Mouse (Mus musculus): ENCODE results near the gene Skp2. TPM values are rescaled to one million over a fixed set of nuclear protein-coding genes. Genes with fewer than 3 reads are reported as not detected.

Skp2 gene
- polyA plus RNA-seq, 1 experiment from 2014 or later, result 17.2 TPM

DNA sequence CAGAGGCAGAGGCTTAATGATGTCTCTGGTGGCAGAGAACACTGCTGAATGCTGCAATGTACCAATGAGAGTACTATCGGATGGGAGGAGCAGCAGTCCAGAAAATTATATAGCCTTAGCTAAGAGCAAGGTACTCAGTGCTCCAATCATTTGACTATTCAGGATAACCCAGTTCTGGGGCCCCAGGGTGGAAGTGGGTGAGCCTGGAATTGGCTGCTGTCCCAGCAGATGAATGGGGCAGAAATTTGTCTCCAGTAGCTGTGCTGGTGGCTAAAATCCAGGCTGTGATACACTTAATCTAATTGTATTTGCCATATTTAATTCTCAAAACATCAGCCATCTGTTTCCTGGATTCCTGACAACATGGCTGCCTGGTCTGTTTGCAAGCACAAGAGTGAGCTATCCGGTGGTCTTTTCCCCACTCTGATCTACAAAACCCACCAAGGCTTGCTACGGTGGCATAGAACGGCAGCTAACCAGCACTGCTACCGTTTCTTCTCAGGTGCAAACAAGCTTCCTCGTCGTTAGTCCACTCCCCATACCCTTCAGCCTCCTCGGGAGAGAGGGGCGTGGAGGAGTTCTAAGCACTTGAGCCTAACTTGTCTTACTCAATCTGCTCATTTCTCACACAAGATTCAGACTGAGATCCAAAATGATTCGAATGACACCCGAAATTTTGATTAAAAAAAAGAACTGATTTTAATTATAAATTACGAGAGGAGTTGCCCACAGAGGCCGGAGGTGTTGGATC lies 22.4 kb downstream of the Skp2 start:
- Histone ChIP-seq H3K9me3 (replicated peaks) (no peaks in the 10 kb centered on the region), H3K4me3 (replicated peaks) (no peak overlapping the region), H3K4me2 (no peak overlapping the region), H3K27ac (replicated peaks) (no peak overlapping the region; the same call in 1 of the 2 replicates), H3K4me1 (peaks cover 25% of the 10 kb centered on the region), H3K27me3 (replicated peaks) (no peaks in the 10 kb centered on the region), H3K9ac (replicated peaks) (no peak overlapping the region), H3K36me3 (peaks cover 34% of the 10 kb centered on the region)
- ATAC-seq (ENCODE audit: low FRiP score), result no peak
- 84% methylated on average over 13 of the region's 13 CpGs for WGBS

DNA sequence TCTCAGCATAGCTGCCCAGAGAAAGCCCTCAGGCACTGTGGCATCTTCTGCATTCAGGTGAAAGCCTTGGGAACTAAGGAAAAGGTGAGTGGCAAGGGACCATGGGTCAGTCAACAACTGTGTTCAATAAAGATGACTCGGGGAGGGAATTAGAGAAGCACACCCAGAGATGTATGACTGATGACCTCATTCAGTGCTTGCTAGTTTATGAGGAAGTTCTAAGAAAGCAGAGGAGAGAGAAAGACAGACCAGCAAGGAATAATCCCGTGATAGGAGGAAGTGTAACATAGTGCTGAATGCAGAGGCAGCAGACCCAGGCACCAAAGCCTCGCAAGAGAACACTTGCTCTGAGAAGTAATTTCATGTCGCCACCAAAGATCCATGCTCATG lies 23.7 kb downstream of the Skp2 start:
- ATAC-seq (ENCODE audit: low FRiP score), result no peak
- 0 out of 2 replicates have a peak overlapping the region, but pooled peaks have one; percentile 13 for H3K27ac ChIP-seq (replicated peaks)
- peaks cover 20% of the 10 kb centered on the region for H3K4me1 ChIP-seq
- H3K9ac ChIP-seq (replicated peaks), result no peak overlapping the region
- H3K4me2 ChIP-seq, result no peak overlapping the region
- H3K27me3 ChIP-seq (replicated peaks), result no peaks in the 10 kb centered on the region
- 89% methylated on average over 4 of the region's 4 CpGs for WGBS
- no peaks in the 10 kb centered on the region for H3K9me3 ChIP-seq (replicated peaks)
- H3K36me3 ChIP-seq, result peaks cover 36% of the 10 kb centered on the region
- H3K4me3 ChIP-seq (replicated peaks), result no peak overlapping the region

DNA sequence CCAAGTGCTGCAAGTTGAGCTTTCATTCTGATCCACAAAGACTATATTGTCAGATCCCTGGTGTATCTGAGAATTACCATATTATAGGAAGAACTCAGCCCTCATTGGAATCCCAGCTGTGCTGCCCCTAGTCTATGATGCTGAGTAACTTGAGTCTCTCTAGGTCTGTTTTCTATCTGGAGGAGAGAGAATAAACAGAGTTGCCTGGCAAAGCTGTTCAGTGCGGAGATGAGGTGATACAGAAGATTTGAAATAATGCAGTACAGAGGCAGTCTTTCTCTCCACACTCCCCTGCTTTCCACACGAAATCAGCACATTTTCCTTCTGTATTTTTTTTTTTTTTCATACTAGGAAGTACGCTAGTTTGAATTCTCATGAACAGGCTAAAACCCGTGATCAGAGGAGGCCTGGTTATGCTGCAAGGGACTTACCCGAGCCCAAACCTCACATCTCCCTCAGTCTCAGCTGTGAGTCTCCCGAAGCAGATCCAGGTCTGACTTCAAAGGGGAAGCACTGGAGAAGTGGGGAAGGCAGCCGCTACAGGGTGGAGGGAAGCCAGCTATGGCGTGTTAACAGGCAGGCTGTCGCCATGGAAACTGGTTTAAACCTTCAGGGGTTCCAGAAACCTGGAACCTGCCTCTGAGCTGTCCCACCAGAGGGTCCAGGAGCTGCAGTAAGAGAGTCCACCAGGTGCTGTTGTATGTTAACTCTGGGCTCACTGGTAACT lies 24.3 kb downstream of the Skp2 start:
- 80% methylated on average over 9 of the region's 9 CpGs for WGBS
- H3K9ac ChIP-seq (replicated peaks), result no peak overlapping the region
- peaks cover 33% of the 10 kb centered on the region for H3K36me3 ChIP-seq
- H3K27me3 ChIP-seq (replicated peaks), result no peaks in the 10 kb centered on the region
- H3K4me3 ChIP-seq (replicated peaks), result no peak overlapping the region
- H3K4me1 ChIP-seq, result peaks cover 20% of the 10 kb centered on the region
- no peak for ATAC-seq (ENCODE audit: low FRiP score)
- 0 out of 2 replicates have a peak overlapping the region, but pooled peaks have one; percentile 13 for H3K27ac ChIP-seq (replicated peaks)
- H3K9me3 ChIP-seq (replicated peaks), result no peaks in the 10 kb centered on the region
- no peak overlapping the region for H3K4me2 ChIP-seq

DNA sequence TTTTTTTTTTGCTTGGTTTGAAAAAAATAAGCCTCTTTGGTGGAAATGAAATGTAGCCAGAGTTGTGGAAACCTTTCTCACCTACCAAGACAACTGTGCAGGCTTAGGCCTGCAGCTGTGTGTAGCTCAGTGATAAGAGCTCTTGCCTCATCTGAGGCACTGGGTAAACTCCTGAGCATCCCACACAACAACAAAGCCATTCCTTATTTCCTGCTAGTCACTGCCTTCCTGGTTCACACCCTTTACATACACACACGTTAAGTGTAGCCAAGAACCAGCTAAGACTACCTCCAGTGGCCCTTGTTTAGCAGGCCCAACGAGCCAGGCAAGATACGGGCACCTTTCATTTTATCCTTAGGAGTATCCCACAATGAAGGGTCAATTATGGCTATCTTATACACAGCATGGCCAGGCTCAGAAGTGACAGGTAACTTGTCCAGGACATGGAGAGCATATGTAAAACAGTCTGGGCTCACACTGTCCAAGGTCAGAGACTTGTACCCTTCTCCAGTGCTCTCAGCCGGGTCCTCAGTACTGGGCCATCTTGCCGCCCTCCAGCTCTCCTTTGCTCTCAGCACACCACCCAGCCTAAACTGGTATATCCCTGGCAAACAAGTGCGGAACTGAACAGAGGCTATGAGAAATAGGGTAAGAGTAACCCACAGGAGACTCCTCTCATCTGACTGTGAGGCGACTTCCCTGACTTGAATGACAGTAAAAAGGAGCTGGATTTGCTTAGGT lies 28.0 kb downstream of the Skp2 start:
- H3K4me2 ChIP-seq, result no peak overlapping the region
- H3K36me3 ChIP-seq, result peaks cover 53% of the 10 kb centered on the region
- 0 out of 2 replicates have a peak, but pooled peaks cover 7% of the 10 kb centered on the region for H3K4me1 ChIP-seq
- no peak overlapping the region for H3K9ac ChIP-seq (replicated peaks)
- H3K9me3 ChIP-seq (replicated peaks), result no peaks in the 10 kb centered on the region
- 94% methylated on average over 7 of the region's 7 CpGs for WGBS
- ATAC-seq (ENCODE audit: low FRiP score), result no peak
- no peak overlapping the region for H3K4me3 ChIP-seq (replicated peaks)
- H3K27ac ChIP-seq (replicated peaks), result no peak overlapping the region
- no peaks in the 10 kb centered on the region for H3K27me3 ChIP-seq (replicated peaks)

DNA sequence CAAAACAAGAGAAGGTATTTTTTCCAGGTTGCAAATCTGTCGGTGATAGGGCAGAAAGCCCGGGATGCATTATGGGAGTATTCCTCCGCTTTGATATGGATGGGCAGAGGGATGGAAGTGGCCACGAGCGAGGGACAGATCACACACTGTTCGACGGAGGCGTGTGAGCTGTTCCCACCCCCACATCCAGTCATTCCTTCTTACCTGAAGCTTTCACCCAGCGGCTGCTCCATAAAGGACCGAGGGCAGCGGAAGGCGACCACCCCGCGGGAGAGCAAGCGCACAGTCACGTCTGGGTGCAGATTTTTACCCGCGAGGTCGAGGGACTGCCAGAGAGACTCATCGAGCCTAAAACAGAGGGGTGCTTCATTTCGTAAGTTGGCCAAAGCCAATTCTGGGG lies 30.4 kb downstream of the Skp2 start:
- Histone ChIP-seq H3K4me1 (no peaks in the 10 kb centered on the region), H3K4me2 (no peak overlapping the region), H3K9me3 (replicated peaks) (no peaks in the 10 kb centered on the region), H3K27me3 (replicated peaks) (no peaks in the 10 kb centered on the region), H3K9ac (replicated peaks) (no peak overlapping the region), H3K36me3 (peaks cover 65% of the 10 kb centered on the region), H3K4me3 (replicated peaks) (no peak overlapping the region), H3K27ac (replicated peaks) (no peak overlapping the region)
- 94% methylated on average over 21 of the region's 21 CpGs for WGBS
- no peak for ATAC-seq (ENCODE audit: low FRiP score)

DNA sequence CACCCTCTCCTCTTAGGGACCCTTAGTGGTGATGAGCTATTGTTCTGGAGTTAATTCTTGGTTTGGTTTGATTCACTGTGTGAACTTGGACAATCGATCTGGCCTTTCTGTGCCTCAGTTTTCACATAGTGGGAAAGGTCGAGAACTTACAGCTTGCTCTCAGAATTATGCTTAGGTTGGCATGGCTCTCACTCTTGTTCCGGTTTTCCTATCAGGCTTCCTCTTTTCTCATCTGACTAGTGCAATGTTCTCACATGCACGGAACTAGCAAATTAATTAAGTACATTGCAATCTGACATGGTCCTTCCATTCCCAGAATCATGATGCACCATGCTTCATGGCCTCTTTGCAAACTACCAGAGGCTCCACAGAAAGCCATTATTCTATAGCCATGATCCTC lies 32.2 kb downstream of the Skp2 start:
- Histone ChIP-seq H3K4me1 (no peaks in the 10 kb centered on the region), H3K9me3 (replicated peaks) (no peaks in the 10 kb centered on the region), H3K27me3 (replicated peaks) (no peaks in the 10 kb centered on the region), H3K27ac (replicated peaks) (no peak overlapping the region), H3K4me2 (no peak overlapping the region), H3K4me3 (replicated peaks) (no peak overlapping the region), H3K9ac (replicated peaks) (no peak overlapping the region), H3K36me3 (peaks cover 65% of the 10 kb centered on the region)
- 94% methylated on average over 4 of the region's 4 CpGs for WGBS
- no peak for ATAC-seq (ENCODE audit: low FRiP score)

DNA sequence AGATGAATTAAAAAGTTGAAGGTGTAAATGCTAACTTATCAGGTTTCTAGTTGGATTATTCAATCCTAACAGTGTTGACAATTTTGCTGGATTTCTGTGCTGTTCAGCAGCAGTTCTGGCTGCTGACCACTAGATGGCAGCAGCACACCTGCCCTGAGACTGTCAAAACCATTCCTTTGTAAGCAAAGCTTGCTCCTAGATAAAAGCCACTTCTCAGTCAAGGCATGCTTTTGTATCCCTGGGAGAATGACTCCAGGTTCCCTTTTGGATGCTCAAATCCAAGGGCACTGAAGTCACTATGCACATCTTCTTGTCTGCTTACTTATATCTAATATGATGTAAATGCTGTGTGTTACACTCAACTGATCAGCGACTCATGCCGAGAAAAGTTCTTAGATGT lies 35.1 kb downstream of the Skp2 start:
- Histone ChIP-seq H3K36me3 (peaks cover 73% of the 10 kb centered on the region), H3K4me3 (replicated peaks) (no peak overlapping the region), H3K4me1 (no peaks in the 10 kb centered on the region), H3K4me2 (no peak overlapping the region), H3K9me3 (replicated peaks) (no peaks in the 10 kb centered on the region), H3K27me3 (replicated peaks) (no peaks in the 10 kb centered on the region), H3K9ac (replicated peaks) (no peak overlapping the region), H3K27ac (replicated peaks) (no peak overlapping the region)
- WGBS, result 92% methylated on average over 2 of the region's 2 CpGs
- peak; percentile 73 for ATAC-seq (ENCODE audit: low FRiP score)

DNA sequence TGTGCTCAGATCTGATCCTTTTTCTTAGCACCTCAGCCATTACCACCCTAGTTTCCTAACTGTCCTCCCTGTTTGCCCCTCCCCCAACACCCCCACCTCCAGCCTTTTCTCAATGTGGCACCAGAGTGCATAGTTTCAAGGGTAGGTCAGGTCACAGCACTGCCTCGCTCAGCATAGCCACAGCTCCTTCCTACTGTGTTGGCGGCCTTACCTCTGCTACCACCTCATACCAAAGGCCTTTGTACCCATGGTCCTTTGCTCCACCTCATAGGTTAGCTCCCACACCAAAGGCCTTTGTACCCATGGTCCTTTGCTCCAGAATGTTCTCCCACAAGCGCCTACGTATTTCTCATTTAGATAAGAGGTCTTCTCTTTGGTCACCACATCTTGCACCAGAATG lies 36.4 kb downstream of the Skp2 start:
- H3K27ac ChIP-seq (replicated peaks), result no peak overlapping the region
- no peak overlapping the region for H3K4me3 ChIP-seq (replicated peaks)
- H3K9me3 ChIP-seq (replicated peaks), result no peaks in the 10 kb centered on the region
- H3K9ac ChIP-seq (replicated peaks), result no peak overlapping the region
- WGBS, result 96% methylated on average over 4 of the region's 4 CpGs
- no peaks in the 10 kb centered on the region for H3K4me1 ChIP-seq
- no peak overlapping the region for H3K4me2 ChIP-seq
- ATAC-seq (ENCODE audit: low FRiP score), result no peak
- H3K27me3 ChIP-seq (replicated peaks), result no peaks in the 10 kb centered on the region
- H3K36me3 ChIP-seq, result peaks cover 74% of the 10 kb centered on the region

DNA sequence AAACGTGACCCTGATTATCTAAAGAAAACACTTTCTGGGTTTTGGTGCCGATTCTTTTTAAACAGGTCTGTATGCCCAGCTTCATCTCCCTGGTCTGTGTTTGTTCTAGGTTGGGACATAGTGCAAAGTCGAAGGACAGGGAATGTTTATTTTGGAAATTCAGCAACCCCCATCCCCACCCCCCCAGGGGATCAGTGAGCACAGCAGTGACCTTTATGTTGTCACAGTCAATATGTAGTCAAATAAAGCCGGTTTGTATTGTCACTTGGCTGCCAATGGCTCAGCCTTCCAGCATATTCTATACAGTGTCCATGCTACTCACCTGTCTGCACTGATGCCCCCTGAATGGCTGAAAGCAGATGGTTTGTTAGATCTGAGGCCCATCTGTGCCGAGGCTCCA lies 40.6 kb downstream of the Skp2 start:
- no peaks in the 10 kb centered on the region for H3K27me3 ChIP-seq (replicated peaks)
- no peak overlapping the region for H3K4me2 ChIP-seq
- H3K4me1 ChIP-seq, result no peaks in the 10 kb centered on the region
- H3K9me3 ChIP-seq (replicated peaks), result no peaks in the 10 kb centered on the region
- H3K4me3 ChIP-seq (replicated peaks), result no peak overlapping the region
- H3K27ac ChIP-seq (replicated peaks), result no peak overlapping the region
- ATAC-seq (ENCODE audit: low FRiP score), result no peak
- 86% methylated on average over 5 of the region's 5 CpGs for WGBS
- peaks cover 63% of the 10 kb centered on the region for H3K36me3 ChIP-seq
- H3K9ac ChIP-seq (replicated peaks), result no peak overlapping the region

DNA sequence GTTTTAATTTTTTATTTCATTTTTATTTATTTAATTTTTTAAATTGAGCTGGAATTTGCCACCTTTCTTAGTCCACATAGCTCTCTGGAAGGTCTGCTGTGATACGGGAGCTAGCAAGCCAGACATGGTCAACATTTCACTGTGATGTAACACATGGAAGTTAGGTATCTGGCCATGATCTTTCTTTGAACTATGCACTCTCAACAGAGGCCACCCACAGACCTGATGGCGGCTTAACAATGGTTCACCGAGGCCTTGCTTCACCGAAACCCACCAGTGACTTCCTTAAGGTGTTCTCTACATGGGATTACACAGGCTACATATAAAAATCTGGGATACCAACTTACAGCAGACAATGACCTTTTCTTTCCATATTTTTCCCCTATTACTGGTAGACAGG lies 41.1 kb downstream of the Skp2 start:
- H3K36me3 ChIP-seq, result peaks cover 62% of the 10 kb centered on the region
- no peak for ATAC-seq (ENCODE audit: low FRiP score)

DNA sequence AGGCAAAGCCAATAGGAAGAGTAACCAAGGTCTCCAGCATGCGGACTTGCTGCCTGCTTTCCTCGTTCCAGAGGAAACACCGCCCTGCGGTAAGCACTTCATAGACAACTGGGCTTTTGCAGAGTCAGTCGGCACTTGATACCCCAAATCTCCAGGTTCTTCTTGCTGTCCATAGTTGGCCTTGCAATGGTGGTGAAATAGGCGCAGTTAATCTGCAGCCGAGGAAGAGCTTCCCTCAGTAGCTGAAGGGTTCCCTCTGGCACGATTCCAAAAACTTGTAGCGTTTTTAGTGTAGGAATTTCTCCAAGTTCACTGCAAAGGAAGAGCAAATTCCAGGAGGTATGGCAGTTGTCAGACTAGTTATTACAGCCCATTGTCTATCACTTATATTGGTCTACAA lies 41.7 kb downstream of the Skp2 start:
- Histone ChIP-seq H3K27me3 (replicated peaks) (no peaks in the 10 kb centered on the region), H3K9me3 (replicated peaks) (no peaks in the 10 kb centered on the region), H3K27ac (replicated peaks) (no peak overlapping the region), H3K4me1 (no peaks in the 10 kb centered on the region), H3K4me2 (no peak overlapping the region), H3K36me3 (peaks cover 56% of the 10 kb centered on the region), H3K9ac (replicated peaks) (no peak overlapping the region), H3K4me3 (replicated peaks) (no peak overlapping the region)
- no peak for ATAC-seq (ENCODE audit: low FRiP score)
- 81% methylated on average over 9 of the region's 9 CpGs for WGBS

More for the DNA sequence above, 41.1 kb downstream of the Skp2 start:
- H3K27me3 ChIP-seq (replicated peaks), result no peaks in the 10 kb centered on the region
- no peak overlapping the region for H3K27ac ChIP-seq (replicated peaks)
- H3K4me3 ChIP-seq (replicated peaks), result no peak overlapping the region
- H3K4me1 ChIP-seq, result no peaks in the 10 kb centered on the region
- no peak overlapping the region for H3K4me2 ChIP-seq
- no peaks in the 10 kb centered on the region for H3K9me3 ChIP-seq (replicated peaks)
- WGBS, result 89% methylated on average over 4 of the region's 4 CpGs
- no peak overlapping the region for H3K9ac ChIP-seq (replicated peaks)

Data from neural tube, embryonic 15.5 days (tissue).